Mouse (Mus musculus): ENCODE measurements around the gene Tbl3. TPM values are rescaled to one million over a fixed set of nuclear protein-coding genes. Genes with fewer than 3 reads are reported as not detected.
A peak's percentile ranks its signal among the peaks of the same experiment; 100 is the strongest.

Tbl3 gene
- polyA plus RNA-seq, 1 experiment from 2014 or later: 50.1 TPM

DNA sequence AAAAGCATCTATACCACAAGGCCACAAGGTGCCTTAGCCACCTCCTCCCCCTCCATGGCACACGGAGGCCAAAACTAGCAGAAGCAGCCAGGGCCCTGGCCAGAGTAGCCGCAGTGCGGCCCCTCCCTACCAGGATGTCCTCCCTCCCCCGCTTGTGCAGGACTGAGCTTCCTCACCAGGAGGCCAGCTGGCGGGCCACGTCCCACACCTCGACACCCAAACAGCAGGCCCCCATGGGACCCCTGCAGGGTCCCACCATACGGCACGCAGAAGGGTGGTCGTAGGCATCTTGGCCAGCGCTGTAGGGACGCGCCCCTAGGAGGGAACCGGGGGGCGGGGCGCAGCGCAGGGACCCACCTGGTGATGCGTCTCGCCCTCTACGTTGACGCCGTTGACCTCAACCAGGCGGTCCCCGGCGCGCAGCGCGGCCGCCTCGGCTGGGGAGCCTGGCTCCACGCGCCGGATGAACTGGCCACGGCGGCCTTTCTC is 57.8 kb downstream of the Tbl3 start:
- DNase-seq (ENCODE audit: low spot score) (no peak), ATAC-seq (ENCODE audit: low read depth) (peak; percentile 24; the same call in 1 of the 2 replicates)
- no peaks in the 10 kb centered on the region for H3K27me3 ChIP-seq (replicated peaks; ENCODE audit: control insufficient read depth, insufficient read depth, low read length)
- 0 out of 2 replicates have a peak, but pooled peaks cover 5% of the 10 kb centered on the region for H3K36me3 ChIP-seq (ENCODE audit: control insufficient read depth, insufficient read depth, low read length)
- H3K9me3 ChIP-seq (ENCODE audit: control insufficient read depth, low read length): no peaks in the 10 kb centered on the region
- H3K4me1 ChIP-seq (ENCODE audit: control insufficient read depth, insufficient read depth, low read length): peaks cover 22% of the 10 kb centered on the region
- H3K4me3 ChIP-seq (ENCODE audit: low read depth, low read length): peak overlapping the region; percentile 87
- H3K9ac ChIP-seq (ENCODE audit: low read depth, low read length): peak overlapping the region; percentile 87
- 1% methylated on average over 19 of the region's 35 CpGs for WGBS
- H3K4me2 ChIP-seq (ENCODE audit: low read depth, low read length): peak overlapping the region; percentile 97
- peak overlapping the region; percentile 55 for H3K27ac ChIP-seq (replicated peaks; ENCODE audit: low read depth, low read length)

DNA sequence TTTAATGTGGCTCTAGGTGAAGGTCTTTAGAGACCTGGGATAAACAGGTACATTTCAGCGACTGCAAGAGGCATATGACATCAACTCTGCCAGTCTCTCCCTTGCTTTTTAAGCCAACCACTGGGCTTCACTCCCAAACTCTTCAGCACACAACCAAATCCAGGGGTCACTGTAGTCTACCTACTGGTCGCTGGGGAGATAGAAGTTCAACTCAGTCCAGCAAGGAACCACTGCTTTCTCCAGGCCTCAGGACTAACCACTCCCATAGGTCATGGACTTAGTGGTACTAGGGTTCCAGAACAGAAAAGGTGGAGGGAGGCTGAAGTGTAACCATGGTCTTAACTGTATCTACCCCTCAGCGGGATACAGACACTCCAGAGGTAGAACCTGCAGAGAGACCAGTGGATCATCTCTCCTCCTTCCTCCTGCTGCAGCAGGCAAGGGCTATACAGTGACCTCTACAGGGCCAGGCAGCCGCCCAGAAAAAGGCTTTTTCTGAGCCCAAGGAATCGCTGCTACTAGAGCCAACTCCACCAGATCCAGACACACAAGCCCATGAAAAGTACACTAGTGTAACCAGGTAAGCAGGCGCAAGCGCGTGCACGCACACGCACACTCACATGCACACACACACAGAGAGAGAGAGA is 58.6 kb downstream of the Tbl3 start:
- 0 out of 2 replicates have a peak, but pooled peaks cover 5% of the 10 kb centered on the region for H3K36me3 ChIP-seq (ENCODE audit: control insufficient read depth, insufficient read depth, low read length)
- peak overlapping the region; percentile 97 for H3K4me2 ChIP-seq (ENCODE audit: low read depth, low read length)
- DNase-seq (ENCODE audit: low spot score): no peak
- ATAC-seq (ENCODE audit: low read depth): no peak
- no peaks in the 10 kb centered on the region for H3K27me3 ChIP-seq (replicated peaks; ENCODE audit: control insufficient read depth, insufficient read depth, low read length)
- H3K27ac ChIP-seq (replicated peaks; ENCODE audit: low read depth, low read length): no peak overlapping the region
- peak overlapping the region; percentile 87 for H3K4me3 ChIP-seq (ENCODE audit: low read depth, low read length)
- no peaks in the 10 kb centered on the region for H3K9me3 ChIP-seq (ENCODE audit: control insufficient read depth, low read length)
- peak overlapping the region; percentile 87 for H3K9ac ChIP-seq (ENCODE audit: low read depth, low read length)
- WGBS: 73% methylated on average over 10 of the region's 10 CpGs
- H3K4me1 ChIP-seq (ENCODE audit: control insufficient read depth, insufficient read depth, low read length): peaks cover 27% of the 10 kb centered on the region

Other genes with a start within 250 kb of the Tbl3 start
- 13.3 and 18.6 TPM in 2 replicates for gene E4f1, start 237.3 kb downstream of the Tbl3 start, polyA plus RNA-seq (2014; fragmentation: Nextera tagmentation; extraction: Ambion mirVana)
- gene Pgp, start 237.3 kb downstream of the Tbl3 start, polyA plus RNA-seq (2014; fragmentation: Nextera tagmentation; extraction: Ambion mirVana): 57.7 and 58.5 TPM in 2 replicates
- 1.5 and 2.0 TPM in 2 replicates for gene Bricd5, start 233.8 kb downstream of the Tbl3 start, polyA plus RNA-seq (2014; fragmentation: Nextera tagmentation; extraction: Ambion mirVana)
- 21.7 and 23.7 TPM in 2 replicates for gene Mlst8, start 228.6 kb downstream of the Tbl3 start, polyA plus RNA-seq (2014; fragmentation: Nextera tagmentation; extraction: Ambion mirVana)
- 2.9 and 3.7 TPM in 2 replicates for gene Caskin1, start 219.1 kb downstream of the Tbl3 start, polyA plus RNA-seq (2014; fragmentation: Nextera tagmentation; extraction: Ambion mirVana)
- 78.9 and 86.3 TPM in 2 replicates for gene Traf7, start 179.7 kb downstream of the Tbl3 start, polyA plus RNA-seq (2014; fragmentation: Nextera tagmentation; extraction: Ambion mirVana)
- 2.8 and 2.9 TPM in 2 replicates for gene Rab26, start 173.4 kb downstream of the Tbl3 start, polyA plus RNA-seq (2014; fragmentation: Nextera tagmentation; extraction: Ambion mirVana)
- gene Pkd1, start 157.8 kb downstream of the Tbl3 start, polyA plus RNA-seq (2014; fragmentation: Nextera tagmentation; extraction: Ambion mirVana): 37.9 and 40.1 TPM in 2 replicates
- gene Tsc2, start 75.0 kb downstream of the Tbl3 start, polyA plus RNA-seq (2014; fragmentation: Nextera tagmentation; extraction: Ambion mirVana): 60.8 and 71.2 TPM in 2 replicates
- 16.8 and 19.1 TPM in 2 replicates for gene Nthl1, start 75.0 kb downstream of the Tbl3 start, polyA plus RNA-seq (2014; fragmentation: Nextera tagmentation; extraction: Ambion mirVana)
- gene Slc9a3r2, start 57.3 kb downstream of the Tbl3 start, polyA plus RNA-seq (2014; fragmentation: Nextera tagmentation; extraction: Ambion mirVana): 56.7 and 57.7 TPM in 2 replicates
- 0.82 and 1.4 TPM in 2 replicates for gene Npw, start 49.2 kb downstream of the Tbl3 start, polyA plus RNA-seq (2014; fragmentation: Nextera tagmentation; extraction: Ambion mirVana)
- 23.7 and 25.2 TPM in 2 replicates for gene Zfp598, start 38.0 kb downstream of the Tbl3 start, polyA plus RNA-seq (2014; fragmentation: Nextera tagmentation; extraction: Ambion mirVana)
- gene Syngr3, start 17.7 kb downstream of the Tbl3 start, polyA plus RNA-seq (2014; fragmentation: Nextera tagmentation; extraction: Ambion mirVana): 7.7 and 8.2 TPM in 2 replicates
- 40.8 and 41.9 TPM in 2 replicates for gene Gfer, start 11.5 kb downstream of the Tbl3 start, polyA plus RNA-seq (2014; fragmentation: Nextera tagmentation; extraction: Ambion mirVana)
- 3.7 and 5.3 TPM in 2 replicates for gene Noxo1, start 11.4 kb downstream of the Tbl3 start, polyA plus RNA-seq (2014; fragmentation: Nextera tagmentation; extraction: Ambion mirVana)
- gene Rnf151, start 10.4 kb upstream of the Tbl3 start, polyA plus RNA-seq (2014; fragmentation: Nextera tagmentation; extraction: Ambion mirVana): 0.17 TPM in 1 of 2 replicates, not detected in the other
- 1,571 and 1,579 TPM in 2 replicates for gene Rps2, start 10.5 kb upstream of the Tbl3 start, polyA plus RNA-seq (2014; fragmentation: Nextera tagmentation; extraction: Ambion mirVana)
- 233 and 267 TPM in 2 replicates for gene Ndufb10, start 16.8 kb upstream of the Tbl3 start, polyA plus RNA-seq (2014; fragmentation: Nextera tagmentation; extraction: Ambion mirVana)
- 0.39 TPM in 1 of 2 replicates, not detected in the other for gene Rpl3l, start 20.2 kb upstream of the Tbl3 start, polyA plus RNA-seq (2014; fragmentation: Nextera tagmentation; extraction: Ambion mirVana)
- 28.7 and 30.3 TPM in 2 replicates for gene Msrb1, start 29.0 kb upstream of the Tbl3 start, polyA plus RNA-seq (2014; fragmentation: Nextera tagmentation; extraction: Ambion mirVana)
- gene Hs3st6, start 45.3 kb upstream of the Tbl3 start, polyA plus RNA-seq (2014; fragmentation: Nextera tagmentation; extraction: Ambion mirVana): 10.1 and 11.7 TPM in 2 replicates
- gene Meiob, start 96.6 kb upstream of the Tbl3 start, polyA plus RNA-seq (2014; fragmentation: Nextera tagmentation; extraction: Ambion mirVana): not detected in 2 replicates
- gene Hagh, start 132.5 kb upstream of the Tbl3 start, polyA plus RNA-seq (2014; fragmentation: Nextera tagmentation; extraction: Ambion mirVana): 40.6 and 43.3 TPM in 2 replicates
- 16.2 and 20.0 TPM in 2 replicates for gene Fahd1, start 142.7 kb upstream of the Tbl3 start, polyA plus RNA-seq (2014; fragmentation: Nextera tagmentation; extraction: Ambion mirVana)
- gene Igfals, start 158.3 kb upstream of the Tbl3 start, polyA plus RNA-seq (2014; fragmentation: Nextera tagmentation; extraction: Ambion mirVana): 0.22 and 0.51 TPM in 2 replicates
- 47.5 and 48.0 TPM in 2 replicates for gene Nubp2, start 178.7 kb upstream of the Tbl3 start, polyA plus RNA-seq (2014; fragmentation: Nextera tagmentation; extraction: Ambion mirVana)
- gene Spsb3, start 179.0 kb upstream of the Tbl3 start, polyA plus RNA-seq (2014; fragmentation: Nextera tagmentation; extraction: Ambion mirVana): 40.8 and 41.7 TPM in 2 replicates
- gene Eme2, start 187.4 kb upstream of the Tbl3 start, polyA plus RNA-seq (2014; fragmentation: Nextera tagmentation; extraction: Ambion mirVana): 23.0 and 24.9 TPM in 2 replicates
- 78.5 and 78.7 TPM in 2 replicates for gene Mrps34, start 187.5 kb upstream of the Tbl3 start, polyA plus RNA-seq (2014; fragmentation: Nextera tagmentation; extraction: Ambion mirVana)
- gene Nme3, start 188.8 kb upstream of the Tbl3 start, polyA plus RNA-seq (2014; fragmentation: Nextera tagmentation; extraction: Ambion mirVana): 37.5 and 46.1 TPM in 2 replicates
- gene Mapk8ip3, start 229.3 kb upstream of the Tbl3 start, polyA plus RNA-seq (2014; fragmentation: Nextera tagmentation; extraction: Ambion mirVana): 34.6 and 37.4 TPM in 2 replicates

Measured in embryonic facial prominence, embryonic 14.5 days (tissue).